Mouse (Mus musculus): ENCODE measurements at regions not wholly inside any gene's neighbourhood (a gene's known extent, or its start where the extent isn't known, plus 50 kb on each side); places are given as distances from the start of the nearest gene placed in this dataset.

DNA sequence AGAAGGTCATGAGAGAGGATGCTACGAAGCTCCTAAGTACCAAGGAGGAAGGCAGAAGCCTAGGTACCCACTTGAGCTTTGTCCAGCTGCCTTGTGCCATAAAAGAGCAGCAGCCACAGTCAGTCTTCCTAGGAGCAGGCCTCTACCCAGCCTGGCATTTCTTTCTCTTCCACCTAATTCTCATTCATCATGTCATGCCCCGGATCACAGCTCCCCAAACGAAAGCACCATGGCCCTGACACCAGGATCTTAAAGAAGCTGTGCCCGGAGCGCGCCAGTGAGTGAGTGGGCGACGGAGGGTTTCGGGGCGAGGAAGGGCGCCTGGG, 607.2 kb downstream of the Psat1 start:
- no peak for TF ChIP-seq GATA1 (IDR thresholded peaks at IDR 0.05; ENCODE audit: low read length)

DNA sequence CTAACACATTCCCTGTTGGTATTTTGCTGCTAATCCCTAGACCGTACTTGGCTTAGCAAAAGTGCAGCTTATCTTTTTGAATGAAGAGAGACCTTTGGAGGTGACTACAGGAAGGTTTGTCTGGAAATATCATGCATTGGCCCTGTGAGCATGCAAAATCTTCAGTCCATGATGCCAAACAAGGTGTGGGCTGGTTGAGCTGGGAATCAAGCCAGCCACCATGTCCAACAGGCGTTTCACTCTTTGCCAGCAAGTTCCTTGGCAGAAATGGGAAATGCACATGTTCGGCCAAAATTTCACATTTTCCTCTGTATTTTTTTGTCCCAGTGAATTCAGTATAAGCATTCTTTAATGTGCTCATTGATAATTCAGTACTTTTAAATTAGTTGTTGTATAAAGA, 617.0 kb downstream of the Psat1 start:
- no peak for TF ChIP-seq GATA1 (IDR thresholded peaks at IDR 0.05; ENCODE audit: low read length)

DNA sequence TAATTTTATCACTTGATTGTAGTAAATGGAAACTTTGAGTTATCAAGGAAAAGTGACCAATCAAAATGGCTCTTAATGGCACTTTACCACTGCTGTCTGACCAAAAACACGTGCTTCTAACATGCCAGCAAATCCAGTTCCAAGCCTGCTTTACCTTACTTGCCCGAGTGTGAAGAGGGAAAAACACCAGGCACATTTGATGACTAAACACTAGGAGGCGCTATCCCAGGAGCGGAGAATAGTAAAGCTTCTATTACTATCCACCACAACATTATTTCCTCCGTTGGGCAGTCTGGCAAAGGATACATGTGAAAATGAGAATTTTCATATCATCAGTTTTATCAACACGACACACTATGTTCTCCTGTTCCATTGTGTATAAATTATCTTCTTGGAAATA, 647.7 kb downstream of the Psat1 start:
- no peak for TF ChIP-seq GATA1 (IDR thresholded peaks at IDR 0.05; ENCODE audit: low read length)

DNA sequence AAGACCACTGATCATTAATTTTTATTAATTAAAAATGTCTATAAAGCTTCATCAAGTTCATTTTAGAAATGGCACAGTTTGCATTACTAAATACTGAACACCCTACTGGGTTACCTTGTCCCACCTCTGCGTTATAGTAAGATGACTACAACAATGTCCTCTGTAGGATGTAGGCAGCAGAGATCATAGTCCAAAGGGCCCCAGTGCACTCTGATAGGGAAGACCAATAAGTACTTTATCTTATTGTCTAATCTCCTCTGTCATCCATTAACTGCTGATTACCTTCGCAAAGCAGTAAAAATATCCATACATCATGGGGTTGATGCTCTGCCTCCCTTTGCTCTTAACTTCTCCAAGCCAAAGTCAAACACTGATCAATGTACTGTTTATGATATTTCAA, 662.1 kb downstream of the Psat1 start:
- no peak for TF ChIP-seq GATA1 (IDR thresholded peaks at IDR 0.05; ENCODE audit: low read length)

DNA sequence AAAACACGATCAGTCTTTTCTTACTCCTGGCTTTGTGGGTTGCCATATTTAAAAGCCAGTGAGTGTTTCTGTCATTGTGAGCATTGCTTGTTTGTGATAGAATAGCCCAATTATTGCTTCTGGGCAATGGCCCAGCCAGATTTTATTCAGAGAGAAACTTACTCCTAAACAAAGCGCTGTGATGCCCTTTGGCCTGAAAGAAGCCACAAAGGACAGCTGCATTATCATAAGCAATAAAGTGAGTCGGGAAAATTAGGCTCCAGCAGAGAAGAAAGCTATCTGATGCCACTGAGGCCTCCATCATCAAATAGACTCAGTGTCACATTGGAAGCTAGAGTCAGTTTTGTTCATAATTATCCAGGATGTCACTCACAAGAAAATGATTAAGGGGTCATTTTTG, 644.9 kb upstream of the Tle4 start:
- TF ChIP-seq GATA1 (IDR thresholded peaks at IDR 0.05; ENCODE audit: low read length): no peak

DNA sequence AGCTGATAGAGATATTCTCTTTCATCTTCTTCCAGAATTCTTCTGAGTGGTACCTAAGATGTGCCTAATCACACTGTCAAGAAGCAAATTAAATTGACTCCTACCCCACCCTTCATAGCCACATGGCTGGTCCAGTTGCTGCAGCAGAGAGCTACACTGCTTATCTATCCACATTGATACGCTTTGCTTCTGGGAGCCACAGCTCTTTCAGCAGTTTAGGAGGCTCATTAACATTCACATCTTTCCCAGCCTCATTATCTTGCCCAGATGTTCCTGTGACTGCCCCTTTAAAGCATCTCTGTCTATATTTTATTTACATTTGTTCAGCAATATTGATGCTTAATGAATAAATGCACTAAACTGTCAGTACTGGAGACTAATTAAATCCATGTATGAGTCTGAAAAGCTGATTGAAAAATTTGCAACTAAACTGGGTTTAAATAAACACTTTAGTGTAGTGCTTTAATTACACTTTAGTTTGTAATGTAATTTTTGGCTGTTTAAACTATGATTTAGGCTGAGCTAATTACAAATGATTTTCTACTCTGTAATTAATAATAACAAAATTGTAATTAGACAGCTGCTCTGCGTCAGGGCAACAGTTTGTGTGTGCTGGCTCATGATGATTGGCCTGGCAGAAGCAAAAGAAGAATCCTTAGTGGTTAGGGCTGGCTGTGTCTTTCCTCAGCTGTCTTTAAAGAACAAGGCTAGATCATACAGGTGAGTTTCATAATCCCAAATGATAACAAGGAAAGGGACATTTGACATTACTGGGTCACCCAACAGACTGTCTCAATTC, 632.5 kb upstream of the Tle4 start:
- no peak for TF ChIP-seq GATA1 (IDR thresholded peaks at IDR 0.05; ENCODE audit: low read length)

DNA sequence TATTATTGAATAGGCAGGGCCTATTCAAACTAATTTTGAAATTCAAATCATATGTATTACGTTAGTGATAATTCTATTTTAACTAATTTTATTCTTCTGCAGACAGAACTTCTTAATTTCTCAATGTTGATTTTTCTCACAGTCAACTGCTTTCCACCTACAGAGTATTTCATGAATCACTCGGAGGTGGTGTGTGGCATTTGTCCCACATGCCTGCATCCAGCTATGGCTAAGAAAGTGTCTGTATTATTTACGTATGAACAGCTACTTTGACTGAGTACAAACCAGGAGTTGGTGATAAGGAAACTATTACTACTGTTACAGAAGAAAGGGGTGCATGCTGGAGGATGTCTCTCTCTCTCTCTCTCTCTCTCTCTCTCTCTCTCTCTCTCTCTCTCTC, 619.5 kb upstream of the Tle4 start:
- no peak for TF ChIP-seq GATA1 (IDR thresholded peaks at IDR 0.05; ENCODE audit: low read length)

DNA sequence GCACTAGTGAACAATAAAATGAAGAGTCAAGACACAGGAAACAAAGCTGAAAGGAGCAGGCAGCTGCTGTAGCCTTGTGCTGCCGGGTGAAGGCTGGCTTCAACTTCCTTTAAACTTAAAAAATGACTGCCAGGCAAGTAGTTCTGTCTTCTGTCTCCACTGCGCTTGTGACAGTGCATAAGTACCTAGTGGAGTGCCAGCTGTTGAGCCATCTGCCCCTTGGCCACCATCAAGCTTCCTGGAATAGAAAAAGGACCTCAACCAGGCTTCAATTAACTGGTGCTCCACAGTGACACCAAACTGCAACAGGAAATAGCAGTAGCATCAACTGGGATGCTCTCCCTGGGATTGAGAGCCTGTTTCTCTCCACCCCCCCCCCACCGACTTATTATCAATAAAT, 616.8 kb upstream of the Tle4 start:
- no peak for TF ChIP-seq GATA1 (IDR thresholded peaks at IDR 0.05; ENCODE audit: low read length)

DNA sequence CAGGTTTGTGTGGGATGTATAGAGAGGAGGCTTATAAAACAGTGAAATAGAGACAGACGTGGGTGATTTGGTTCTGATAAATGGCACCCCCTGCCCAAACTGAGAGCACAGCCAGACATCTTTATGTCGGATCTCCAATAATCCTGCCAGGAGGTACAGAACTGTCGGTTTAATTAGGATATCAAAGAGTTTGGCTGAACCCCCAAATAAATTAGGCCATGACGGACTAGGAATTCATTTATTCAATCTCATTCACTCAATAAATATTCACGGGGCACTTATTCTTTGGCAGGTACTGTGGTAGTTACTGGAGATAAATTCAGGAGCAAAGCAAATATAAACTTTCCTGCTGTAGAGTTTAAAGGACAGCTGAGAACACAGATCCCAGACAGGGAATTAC, 615.0 kb upstream of the Tle4 start:
- TF ChIP-seq GATA1 (IDR thresholded peaks at IDR 0.05; ENCODE audit: low read length): no peak

DNA sequence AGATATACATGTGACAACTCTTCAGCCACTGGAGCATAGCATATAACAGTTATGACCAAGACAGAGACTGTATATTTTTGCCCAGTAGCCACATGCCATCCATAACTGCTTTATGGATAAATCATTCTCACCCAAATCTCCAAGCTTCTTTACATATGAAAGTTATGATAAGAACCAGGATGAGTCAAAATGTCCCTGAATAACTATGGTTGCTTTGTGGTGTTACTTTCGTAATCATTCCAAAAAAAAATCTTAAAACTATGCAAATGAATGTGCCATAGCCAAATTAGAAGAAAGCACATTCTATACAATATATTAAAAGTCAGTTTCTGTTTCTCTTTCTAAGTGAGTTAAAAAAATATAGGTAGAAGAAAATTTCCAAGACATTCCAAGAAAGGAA, 605.2 kb upstream of the Tle4 start:
- TF ChIP-seq GATA1 (IDR thresholded peaks at IDR 0.05; ENCODE audit: low read length): no peak

DNA sequence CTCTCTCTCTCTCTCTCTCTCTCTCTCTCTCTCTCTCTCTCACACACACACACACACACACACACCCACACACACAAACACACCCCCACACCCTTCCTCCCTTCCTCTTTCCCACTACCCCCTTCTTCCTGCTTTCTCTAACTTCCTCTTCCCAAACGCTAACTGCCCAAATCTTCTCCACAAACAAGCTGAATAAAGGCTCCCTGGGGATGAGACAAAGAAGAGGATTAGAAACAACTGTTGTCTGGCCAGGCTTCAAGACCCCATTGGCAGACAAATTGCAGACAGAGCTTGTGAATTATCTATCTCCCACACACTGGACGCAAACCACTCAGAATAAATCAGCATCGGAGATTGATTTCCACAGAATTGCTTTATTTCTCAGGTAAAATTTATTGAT, 603.4 kb upstream of the Tle4 start:
- no peak for TF ChIP-seq GATA1 (IDR thresholded peaks at IDR 0.05; ENCODE audit: low read length)

DNA sequence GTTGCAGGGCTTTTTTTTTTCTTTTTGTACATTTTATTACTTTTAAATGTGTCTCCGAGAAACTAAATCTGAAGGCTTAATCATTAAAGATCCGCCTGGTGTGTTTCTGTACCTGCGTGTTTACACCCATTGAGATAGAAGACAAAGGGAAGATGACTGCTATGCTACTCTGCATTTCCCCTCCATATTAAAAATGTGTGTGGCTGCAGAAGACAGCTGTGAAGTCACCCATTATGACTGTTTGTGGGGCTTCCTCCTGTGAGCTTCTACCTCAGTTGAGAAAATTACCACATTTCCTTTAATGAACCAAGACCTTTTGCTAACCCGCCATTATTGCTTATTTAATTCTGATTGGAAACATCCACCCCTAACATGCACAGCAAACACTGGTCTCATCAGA, 602.9 kb upstream of the Tle4 start:
- TF ChIP-seq GATA1 (IDR thresholded peaks at IDR 0.05; ENCODE audit: low read length): no peak

DNA sequence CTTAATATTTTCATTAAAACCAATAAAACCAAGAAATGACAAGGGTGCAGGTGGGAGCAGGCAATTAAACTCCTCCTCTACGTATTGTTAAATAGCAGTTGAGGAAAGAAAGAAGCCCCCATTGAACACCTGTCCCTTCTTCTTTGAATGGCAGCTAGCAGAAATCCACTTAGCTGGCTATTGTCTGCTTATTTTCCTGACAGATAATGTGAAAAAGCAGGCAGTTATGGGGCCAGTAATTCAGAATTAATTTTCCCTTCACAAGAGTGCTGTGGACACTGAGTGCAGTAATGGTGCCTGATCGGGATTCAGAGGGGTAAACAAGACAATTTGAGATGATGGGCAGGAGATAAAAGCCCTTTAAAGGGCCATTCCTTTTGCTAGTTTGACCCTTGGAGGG, 602.5 kb upstream of the Tle4 start:
- TF ChIP-seq GATA1 (IDR thresholded peaks at IDR 0.05; ENCODE audit: low read length): no peak

DNA sequence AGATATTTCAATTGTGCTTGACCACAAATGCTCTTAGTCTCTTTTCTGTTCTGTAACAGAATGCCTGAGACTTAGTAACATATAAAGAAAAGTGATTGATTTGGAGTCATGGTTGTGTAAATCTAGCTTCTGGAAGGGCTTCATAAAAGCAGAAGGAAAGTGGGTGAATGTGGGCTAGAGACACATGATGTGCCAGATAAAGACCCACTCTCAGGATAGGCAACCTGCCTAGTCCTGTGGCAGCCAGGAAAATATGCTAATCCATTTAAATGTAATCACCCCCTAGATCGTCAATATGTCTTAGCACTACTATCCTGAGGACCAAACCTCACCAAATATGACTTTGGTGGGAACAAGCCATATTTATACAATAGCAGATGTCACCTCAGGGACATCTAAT, 601.8 kb upstream of the Tle4 start:
- no peak for TF ChIP-seq GATA1 (IDR thresholded peaks at IDR 0.05; ENCODE audit: low read length)

DNA sequence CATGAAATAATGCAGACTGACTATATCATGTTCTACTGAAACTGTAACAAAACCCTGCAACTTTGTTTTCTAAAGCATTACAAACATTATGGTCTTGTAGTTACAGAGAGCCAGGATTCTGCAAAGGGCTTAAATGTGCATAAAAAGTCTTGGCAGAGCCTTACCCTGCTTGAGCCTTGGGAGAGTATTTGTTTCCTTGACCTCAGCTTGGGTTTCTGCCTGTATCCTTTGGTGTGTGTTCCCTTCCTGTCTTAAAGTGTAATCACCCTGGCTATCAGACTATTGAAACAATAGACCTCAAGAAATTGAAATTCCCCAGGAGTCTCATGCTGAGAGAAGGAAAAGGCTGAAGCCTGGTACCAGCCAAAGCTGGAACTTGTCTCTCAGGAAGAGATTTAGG, 577.4 kb upstream of the Tle4 start:
- TF ChIP-seq GATA1 (IDR thresholded peaks at IDR 0.05; ENCODE audit: low read length): no peak

DNA sequence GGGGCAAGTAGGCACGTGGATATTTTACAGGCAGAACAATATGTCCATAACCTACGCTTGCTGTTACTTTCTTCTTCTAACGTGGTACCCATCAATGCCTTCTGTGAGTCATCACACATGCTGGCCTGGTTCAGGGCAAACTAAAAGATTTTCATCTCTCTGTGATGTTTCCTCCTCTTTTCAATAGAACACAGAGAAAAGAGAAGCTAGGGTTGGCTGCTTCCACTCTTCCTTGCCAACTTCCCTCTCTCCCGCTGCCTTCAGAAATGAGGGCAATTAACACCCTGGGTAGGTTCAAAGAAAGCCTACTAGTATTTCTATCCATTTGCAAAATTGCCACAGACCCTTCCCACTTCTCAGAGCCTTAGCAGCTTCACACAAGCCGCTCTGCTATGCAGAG, 575.5 kb upstream of the Tle4 start:
- no peak for TF ChIP-seq GATA1 (IDR thresholded peaks at IDR 0.05; ENCODE audit: low read length)

DNA sequence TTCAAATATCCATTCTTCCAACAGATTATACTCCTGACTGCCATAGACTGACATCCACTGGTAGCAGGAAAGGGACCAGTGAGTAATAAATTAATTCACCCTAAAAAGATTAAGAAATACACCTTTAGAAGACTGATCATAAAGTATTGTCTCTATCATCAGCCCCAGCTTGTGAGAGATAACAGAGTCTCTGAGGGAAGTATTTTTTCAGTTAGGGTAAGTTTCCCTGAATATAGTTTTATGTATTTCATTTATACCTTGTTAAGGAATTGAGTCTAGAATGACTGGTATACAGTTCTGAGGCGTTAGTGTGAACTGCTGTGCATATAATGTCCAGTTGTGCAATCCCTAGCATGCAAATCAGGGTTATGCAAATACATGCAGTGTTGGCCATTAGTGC, 569.3 kb upstream of the Tle4 start:
- no peak for TF ChIP-seq GATA1 (IDR thresholded peaks at IDR 0.05; ENCODE audit: low read length)

DNA sequence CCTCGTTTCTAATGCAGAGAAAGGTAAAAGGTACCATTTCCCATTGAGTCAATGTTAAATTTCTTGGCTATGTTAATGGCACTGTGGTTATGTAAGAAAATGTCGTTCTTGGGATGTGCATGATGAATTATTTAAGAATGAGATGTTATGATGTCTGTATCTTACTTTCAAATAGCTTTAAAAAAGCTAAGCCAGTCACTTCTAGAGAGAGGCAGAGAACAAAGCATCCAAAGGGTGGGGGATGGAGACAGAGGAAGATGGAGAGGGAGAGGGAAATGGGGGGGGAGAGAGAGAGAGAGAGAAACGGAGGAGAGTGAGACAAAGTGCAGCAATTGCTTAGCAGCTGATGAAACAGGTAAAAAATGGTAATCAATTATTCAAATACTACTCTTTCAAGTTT, 562.8 kb upstream of the Tle4 start:
- TF ChIP-seq GATA1 (IDR thresholded peaks at IDR 0.05; ENCODE audit: low read length): no peak
